Mouse (Mus musculus) midbrain, embryonic 11.5 days (tissue): ENCODE data around the gene Wdr18. TPM values are rescaled to one million over a fixed set of nuclear protein-coding genes. Genes with fewer than 3 reads are reported as not detected.

Experiments
- ATAC-seq: fragments of 200-750 bp; cut with Nextera tagmentation; 2 replicates; pipeline ENCODE4 v1.8.0; 2017; ENCODE audit warnings: moderate TSS enrichment, moderate library complexity; ENCODE audit not compliant: low FRiP score
- DNase-seq: peaks from one replicate; pipeline ENCODE4 v3.0.0; 2015; ENCODE audit warnings: low spot score; ENCODE audit errors: missing footprints
- H3K27ac ChIP-seq: fragments of 300-500 bp; sonication (generic); 2 replicates; pipeline ENCODE4 v1.5.1; 2014; ENCODE audit warnings: low read depth, low read length
- H3K27me3 ChIP-seq: fragments of 300-500 bp; sonication (generic); 2 replicates; pipeline ENCODE4 v1.6.1; 2014; ENCODE audit warnings: mild to moderate bottlenecking, low read length, moderate library complexity, mixed read lengths; ENCODE audit not compliant: control insufficient read depth, insufficient read depth
- H3K36me3 ChIP-seq: fragments of 300-500 bp; sonication (generic); 2 replicates; pipeline ENCODE4 v1.6.1; 2014; ENCODE audit warnings: mild to moderate bottlenecking, low read length, moderate library complexity, mixed read lengths; ENCODE audit not compliant: control insufficient read depth, insufficient read depth
- H3K4me1 ChIP-seq: fragments of 300-500 bp; sonication (generic); 2 replicates; pipeline ENCODE4 v1.6.1; 2014; ENCODE audit warnings: low read length; ENCODE audit not compliant: control insufficient read depth, insufficient read depth
- H3K4me2 ChIP-seq: fragments of 300-500 bp; sonication (generic); 2 replicates; pipeline ENCODE4 v1.6.1; 2014; ENCODE audit warnings: mild to moderate bottlenecking, moderate library complexity
- H3K4me3 ChIP-seq: fragments of 300-500 bp; sonication (generic); 2 replicates; pipeline ENCODE4 v1.5.1; 2014; ENCODE audit warnings: low read depth, low read length
- H3K9ac ChIP-seq: fragments of 300-500 bp; sonication (generic); 2 replicates; pipeline ENCODE4 v1.6.1; 2014; ENCODE audit warnings: low read length
- H3K9me3 ChIP-seq: fragments of 300-500 bp; sonication (generic); 2 replicates; pipeline ENCODE4 v1.6.1; 2016; ENCODE audit warnings: low read length; ENCODE audit not compliant: control insufficient read depth
- WGBS: fragments of 180-500 bp; shearing (Covaris S2); extraction: QIAGEN DNeasy Blood & Tissue Kit; methylation state at CpG from one replicate; pipeline ENCODE4 v1.1.7; 2014; 5-methylcytosine and 5-hydroxymethylcytosine counted together
- polyA plus RNA-seq: library from polyadenylated mRNA; unstranded; fragments of >200 nt; fragmentation: Nextera tagmentation; extraction: Ambion mirVana; gene quantifications from 2 replicates; pipeline ENCODE4 v1.2.1, GENCODE M21; 2014

The Wdr18 gene
- polyA plus RNA-seq, 1 experiment from 2014 or later = 98.4 TPM

- Histone ChIP-seq H3K4me2 (no peak overlapping the region), H3K9ac (no peak overlapping the region), H3K9me3 (no peaks in the 10 kb centered on the region), H3K36me3 (no peaks in the 10 kb centered on the region), H3K27me3 (no peaks in the 10 kb centered on the region), H3K4me3 (no peak overlapping the region), H3K27ac (no peak overlapping the region), H3K4me1 (peaks cover 27% of the 10 kb centered on the region)
- no peak for DNase-seq
- no peak for ATAC-seq
- 76% methylated on average over 1 of the region's 1 CpGs for WGBS
These were observed 17.0 kb upstream of the Wdr18 start for GRCm38 (mm10) chr10:79942988-79943387.

GRCm38 (mm10) chr10:79943471-79943901 is 16.5 kb upstream of the Wdr18 start:
- Histone ChIP-seq H3K4me1 (peaks cover 23% of the 10 kb centered on the region), H3K4me2 (no peak overlapping the region), H3K36me3 (no peaks in the 10 kb centered on the region), H3K4me3 (no peak overlapping the region), H3K9ac (no peak overlapping the region), H3K9me3 (no peaks in the 10 kb centered on the region), H3K27me3 (no peaks in the 10 kb centered on the region), H3K27ac (no peak overlapping the region)
- 79% methylated on average over 9 of the region's 9 CpGs for WGBS
- no peak for DNase-seq
- no peak for ATAC-seq

- peak overlapping the region; percentile 68 for H3K27ac ChIP-seq
- H3K4me1 ChIP-seq = peaks cover 23% of the 10 kb centered on the region
- peak overlapping the region; percentile 13; the same call in 1 of the 2 replicates for H3K4me2 ChIP-seq
- H3K36me3 ChIP-seq = no peaks in the 10 kb centered on the region
- ATAC-seq (peak; percentile 62), DNase-seq (no peak)
- H3K4me3 ChIP-seq = no peak overlapping the region
- no peaks in the 10 kb centered on the region for H3K9me3 ChIP-seq
- 22% methylated on average over 16 of the region's 16 CpGs for WGBS
- no peaks in the 10 kb centered on the region for H3K27me3 ChIP-seq
- peak overlapping the region; percentile 27; the same call in 1 of the 2 replicates for H3K9ac ChIP-seq
These were observed 14.3 kb upstream of the Wdr18 start for GRCm38 (mm10) chr10:79945507-79946234.

GRCm38 (mm10) chr10:79946752-79947322 is 13.1 kb upstream of the Wdr18 start:
- Histone ChIP-seq H3K27ac (peak overlapping the region; percentile 44), H3K4me1 (peaks cover 23% of the 10 kb centered on the region), H3K4me3 (no peak overlapping the region), H3K9me3 (no peaks in the 10 kb centered on the region), H3K27me3 (no peaks in the 10 kb centered on the region), H3K9ac (peak overlapping the region; percentile 30), H3K4me2 (peak overlapping the region; percentile 4; the same call in 1 of the 2 replicates), H3K36me3 (no peaks in the 10 kb centered on the region)
- WGBS = 24% methylated on average over 6 of the region's 7 CpGs
- DNase-seq = no peak
- ATAC-seq = no peak; the same call in 1 of the 2 replicates

- no peak overlapping the region; the same call in 1 of the 2 replicates for H3K27ac ChIP-seq
- no peaks in the 10 kb centered on the region for H3K9me3 ChIP-seq
- no peak overlapping the region for H3K4me3 ChIP-seq
- 84% methylated on average over 6 of the region's 6 CpGs for WGBS
- H3K9ac ChIP-seq = no peak overlapping the region
- H3K4me1 ChIP-seq = peaks cover 23% of the 10 kb centered on the region
- ATAC-seq = no peak
- no peaks in the 10 kb centered on the region for H3K27me3 ChIP-seq
- no peaks in the 10 kb centered on the region for H3K36me3 ChIP-seq
- DNase-seq = no peak
- H3K4me2 ChIP-seq = no peak overlapping the region
These were observed 12.4 kb upstream of the Wdr18 start for GRCm38 (mm10) chr10:79947502-79947901.

GRCm38 (mm10) chr10:79949873-79950272 is 10.1 kb upstream of the Wdr18 start:
- Histone ChIP-seq H3K9me3 (no peaks in the 10 kb centered on the region), H3K4me1 (peaks cover 19% of the 10 kb centered on the region), H3K27me3 (no peaks in the 10 kb centered on the region; the same call in 1 of the 2 replicates), H3K4me3 (no peak overlapping the region), H3K9ac (no peak overlapping the region), H3K27ac (no peak overlapping the region), H3K36me3 (no peaks in the 10 kb centered on the region), H3K4me2 (no peak overlapping the region)
- no peak for ATAC-seq
- DNase-seq = no peak
- 93% methylated on average over 4 of the region's 4 CpGs for WGBS

GRCm38 (mm10) chr10:79950661-79951060 is 9.3 kb upstream of the Wdr18 start:
- no peaks in the 10 kb centered on the region for H3K9me3 ChIP-seq
- no peaks in the 10 kb centered on the region for H3K36me3 ChIP-seq
- WGBS = 86% methylated on average over 18 of the region's 18 CpGs
- no peaks in the 10 kb centered on the region; the same call in 1 of the 2 replicates for H3K27me3 ChIP-seq
- no peak overlapping the region for H3K27ac ChIP-seq
- no peak overlapping the region for H3K9ac ChIP-seq
- H3K4me3 ChIP-seq = no peak overlapping the region
- ATAC-seq (no peak), DNase-seq (no peak)
- no peak overlapping the region for H3K4me2 ChIP-seq
- peaks cover 16% of the 10 kb centered on the region for H3K4me1 ChIP-seq

- H3K36me3 ChIP-seq = no peaks in the 10 kb centered on the region
- no peak overlapping the region for H3K4me2 ChIP-seq
- no peak overlapping the region for H3K9ac ChIP-seq
- no peak for ATAC-seq
- 0 out of 2 replicates have a peak, but pooled peaks cover 2% of the 10 kb centered on the region for H3K4me1 ChIP-seq
- H3K9me3 ChIP-seq = no peaks in the 10 kb centered on the region
- WGBS = 87% methylated on average over 6 of the region's 6 CpGs
- H3K4me3 ChIP-seq = no peak overlapping the region
- no peaks in the 10 kb centered on the region; the same call in 1 of the 2 replicates for H3K27me3 ChIP-seq
- no peak overlapping the region for H3K27ac ChIP-seq
- no peak for DNase-seq
These were observed 6.0 kb upstream of the Wdr18 start for GRCm38 (mm10) chr10:79953946-79954345.

GRCm38 (mm10) chr10:79955691-79956090 is 4.3 kb upstream of the Wdr18 start:
- no peaks in the 10 kb centered on the region for H3K9me3 ChIP-seq
- ATAC-seq (no peak), DNase-seq (no peak)
- WGBS = 70% methylated on average over 9 of the region's 9 CpGs
- peaks cover 6% of the 10 kb centered on the region for H3K4me1 ChIP-seq
- no peak overlapping the region for H3K9ac ChIP-seq
- no peaks in the 10 kb centered on the region for H3K36me3 ChIP-seq
- no peak overlapping the region for H3K27ac ChIP-seq
- H3K27me3 ChIP-seq = no peaks in the 10 kb centered on the region; the same call in 1 of the 2 replicates
- no peak overlapping the region for H3K4me3 ChIP-seq
- H3K4me2 ChIP-seq = no peak overlapping the region
